ENCODE assay signal across 19 mouse cellular contexts in the genomic region with DNA sequence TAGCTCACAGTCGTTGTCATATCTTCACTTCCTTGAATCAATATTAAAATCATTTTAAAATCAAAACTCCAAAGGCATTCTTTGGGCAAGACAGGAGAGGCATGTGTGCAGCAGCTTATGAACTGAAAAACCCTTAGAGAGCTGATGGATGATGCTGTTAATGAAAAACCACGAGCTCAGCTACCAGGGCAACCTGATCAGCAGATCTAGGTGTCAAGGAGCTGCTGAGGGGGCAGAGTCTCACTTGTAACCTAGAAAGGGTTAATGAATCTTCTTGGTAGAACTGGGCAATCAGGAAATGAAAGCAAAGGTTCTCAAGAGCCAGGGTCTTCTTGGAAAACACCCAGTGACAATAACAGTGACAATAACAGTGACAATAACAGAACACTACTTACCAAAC. TPM values are rescaled to one million over a fixed set of nuclear protein-coding genes. Genes with fewer than 3 reads are reported as not detected.
"Had no signal": no experiment of that assay in that cellular context is flagged by ENCODE, and none has a peak within 500 bp of the region (broad histone marks: within the 10 kb centered on the region; RNA-seq: fewer than 3 reads in every experiment).

No protein-coding gene starts in this region.

- H3K9me3 ChIP-seq: liver, embryonic 15.5 days; midbrain, embryonic 10.5 days; neural tube, embryonic 15.5 days had no signal

- ATAC-seq: hindbrain, postnatal 0 days; lung, postnatal 0 days had no signal

- H3K27me3 ChIP-seq: liver, embryonic 15.5 days; neural tube, embryonic 15.5 days had no signal

- H3K4me1 ChIP-seq: liver, embryonic 15.5 days; midbrain, embryonic 10.5 days; neural tube, embryonic 15.5 days had no signal

- DNase-seq: lung, adult 2 months; lung, postnatal 4 days; midbrain, embryonic 14.5 days had no signal

- H3K36me3 ChIP-seq: liver, embryonic 15.5 days; midbrain, embryonic 10.5 days; neural tube, embryonic 15.5 days had no signal

- H3K4me3 ChIP-seq: layer of hippocampus, adult 2 months; liver, embryonic 15.5 days; midbrain, embryonic 10.5 days; myocyte; neural tube, embryonic 15.5 days had no signal

- H3K9ac ChIP-seq: liver, embryonic 15.5 days; neural tube, embryonic 15.5 days had no signal

- H3K4me2 ChIP-seq: liver, embryonic 11.5 days; liver, embryonic 15.5 days; neural tube, embryonic 15.5 days had no signal

- H3K27ac ChIP-seq: hindbrain, postnatal 0 days; kidney, postnatal 0 days; layer of hippocampus, adult 2 months; liver, embryonic 15.5 days; midbrain, embryonic 10.5 days; neural tube, embryonic 15.5 days; stomach, postnatal 0 days had no signal

RNA-seq across cellular contexts. Expression of gene Acsm1, which starts 10.3 kb away (rescaled TPM):
- total RNA-seq: hindbrain, postnatal 0 days; layer of hippocampus, adult 2 months; layer of hippocampus, postnatal 10 days; left cerebral cortex, postnatal 36 days; megakaryocyte, adult 5-6 weeks had no signal
- polyA plus RNA-seq: hindbrain, postnatal 0 days; intestine, embryonic 14.5 days; liver, embryonic 11.5 days; midbrain, embryonic 10.5 days; midbrain, embryonic 14.5 days; myocyte; neural tube, embryonic 11.5 days; neural tube, embryonic 15.5 days had no signal

RNA-seq across cellular contexts. Expression of gene Acsm2, which starts 42.4 kb away (rescaled TPM):
- total RNA-seq: layer of hippocampus, adult 2 months; layer of hippocampus, postnatal 10 days; left cerebral cortex, postnatal 36 days; megakaryocyte, adult 5-6 weeks had no signal
- polyA plus RNA-seq: intestine, embryonic 14.5 days; limb, embryonic 14.5 days; liver, embryonic 11.5 days; liver, embryonic 15.5 days; lung, adult 2 months; lung, postnatal 0 days; midbrain, embryonic 10.5 days; midbrain, embryonic 14.5 days; myocyte; neural tube, embryonic 11.5 days; neural tube, embryonic 15.5 days; stomach, postnatal 0 days had no signal
